7 mouse cellular contexts compared by ENCODE assay signal in genomic region chr11:101252941-101253340, GRCm38 (mm10). TPM values are rescaled to one million over a fixed set of nuclear protein-coding genes. Genes with fewer than 3 reads are reported as not detected.
DNase-seq lines count a peak whose midpoint lies in the region; ATAC-seq and TF ChIP-seq lines count a peak whose summit lies in the region.

No protein-coding gene starts in this region.

- TF ChIP-seq POLR2A in spleen, adult 2 months (IDR thresholded peaks at IDR 0.05; ENCODE audit: low read depth, low read length) = no peak
- TF ChIP-seq POLR2A in olfactory bulb, adult 2 months (IDR thresholded peaks at IDR 0.05; ENCODE audit: insufficient read depth, low read depth, low read length) = no peak

- H3K36me3 ChIP-seq in spleen, adult 2 months (ENCODE audit: control insufficient read depth, insufficient read depth, low read length) = peaks cover 5% of the 10 kb centered on the region
- H3K36me3 ChIP-seq in erythroblast, embryonic 14.5 days (ENCODE audit: control insufficient read depth) = peaks cover 23% of the 10 kb centered on the region
- H3K36me3 ChIP-seq in intestine, embryonic 15.5 days = peaks cover 7% of the 10 kb centered on the region

- DNase-seq in spleen, adult 2 months (ENCODE audit: low read depth in 1 of 2, low spot score in 2 of 2) = no peak
- DNase-seq in spleen, postnatal 14 days (ENCODE audit: low spot score in 2 of 2) = no peak
- no peak for DNase-seq in thymus, postnatal 10 days (ENCODE audit: low spot score in 2 of 2)

- no peak for ATAC-seq in intestine, embryonic 15.5 days
- ATAC-seq in inflammation-experienced regulatory T-cells, adult 6 months = no peak

- peak overlapping the region; percentile 91 for H3K9ac ChIP-seq in intestine, embryonic 15.5 days

- 0 out of 2 replicates have a peak overlapping the region, but pooled peaks have one; percentile 36 for H3K27ac ChIP-seq in spleen, adult 2 months (ENCODE audit: insufficient read depth, low read length)
- H3K27ac ChIP-seq in intestine, embryonic 15.5 days = peak overlapping the region; percentile 95
- peak overlapping the region; percentile 4; the same call in 1 of the 2 replicates for H3K27ac ChIP-seq in olfactory bulb, adult 2 months (ENCODE audit: insufficient read depth, low read depth, low read length)

- 6% methylated on average over 7 of the region's 7 CpGs for WGBS in spleen, adult 2 months
- whole genome bisulfite sequencing in intestine, embryonic 15.5 days = 4% methylated on average over 7 of the region's 7 CpGs
- WGBS in olfactory bulb, adult 2 months = 4% methylated on average over 7 of the region's 7 CpGs

- peak overlapping the region; percentile 86 for H3K4me2 ChIP-seq in intestine, embryonic 15.5 days (replicated peaks)

- no peaks in the 10 kb centered on the region for H3K27me3 ChIP-seq in spleen, adult 2 months (ENCODE audit: control insufficient read depth, insufficient read depth, low read length)
- peaks cover 15% of the 10 kb centered on the region for H3K27me3 ChIP-seq in erythroblast, embryonic 14.5 days (ENCODE audit: control insufficient read depth)
- H3K27me3 ChIP-seq in intestine, embryonic 15.5 days (replicated peaks) = no peaks in the 10 kb centered on the region

- TF ChIP-seq CTCF in spleen, adult 2 months (IDR thresholded peaks at IDR 0.05; ENCODE audit: extremely low read depth, insufficient read depth, insufficient read length, insufficient replicate concordance) = no peak
- TF ChIP-seq CTCF in olfactory bulb, adult 2 months (IDR thresholded peaks at IDR 0.05; ENCODE audit: insufficient read depth, low read depth, low read length) = no peak

- H3K4me1 ChIP-seq in spleen, adult 2 months (ENCODE audit: control insufficient read depth, insufficient read depth, insufficient read length) = peaks cover 3% of the 10 kb centered on the region
- H3K4me1 ChIP-seq in erythroblast, embryonic 14.5 days (ENCODE audit: control insufficient read depth) = peaks cover 53% of the 10 kb centered on the region
- peaks cover 7% of the 10 kb centered on the region for H3K4me1 ChIP-seq in intestine, embryonic 15.5 days (replicated peaks)
- H3K4me1 ChIP-seq in olfactory bulb, adult 2 months (ENCODE audit: control insufficient read depth, insufficient read depth, low read length) = no peaks in the 10 kb centered on the region; the same call in 1 of the 2 replicates

- H3K9me3 ChIP-seq in erythroblast, embryonic 14.5 days (ENCODE audit: control insufficient read depth, low read length) = no peaks in the 10 kb centered on the region
- no peaks in the 10 kb centered on the region for H3K9me3 ChIP-seq in intestine, embryonic 15.5 days

- peak overlapping the region; percentile 85 for H3K4me3 ChIP-seq in spleen, adult 2 months (ENCODE audit: extremely low read depth, insufficient read depth, insufficient read length)
- peak overlapping the region; percentile 70 for H3K4me3 ChIP-seq in erythroblast, embryonic 14.5 days (replicated peaks)
- H3K4me3 ChIP-seq in intestine, embryonic 15.5 days (replicated peaks) = peak overlapping the region; percentile 92
- peak overlapping the region; percentile 96; the same call in 1 of the 2 replicates for H3K4me3 ChIP-seq in olfactory bulb, adult 2 months (ENCODE audit: insufficient read depth, low read depth, low read length)

RNA-seq across cellular contexts. Expression of gene Vps25, which starts 0.6 kb away (rescaled TPM):
- 56.3 and 62.2 TPM in 2 replicates for polyA plus RNA-seq in spleen, adult 2 months (2012; rRNA removed)
- 16.1 and 19.2 TPM in 2 replicates for polyA plus RNA-seq in erythroblast, embryonic 14.5 days (2012)
- 135 and 142 TPM in 2 replicates for polyA plus RNA-seq in intestine, embryonic 15.5 days (2015; fragmentation: Nextera tagmentation; extraction: Ambion mirVana)
- polyA plus RNA-seq in olfactory bulb, adult 2 months (2012; ENCODE audit: insufficient read depth, insufficient read length, low replicate concordance, missing spikeins) = not detected in 2 replicates
- polyA plus RNA-seq in inflammation-experienced regulatory T-cells, adult 6 months (2017; shearing (Covaris generic)) = 100 to 1,000 TPM; 134 to 144 (median 138) TPM

RNA-seq across cellular contexts. Expression of gene Ramp2, which starts 7.1 kb away (rescaled TPM):
- polyA plus RNA-seq in spleen, adult 2 months (2012; rRNA removed) = 47.6 and 59.7 TPM in 2 replicates
- polyA plus RNA-seq in erythroblast, embryonic 14.5 days (2012) = 0.07 and 0.09 TPM in 2 replicates
- polyA plus RNA-seq in intestine, embryonic 15.5 days (2015; fragmentation: Nextera tagmentation; extraction: Ambion mirVana) = 98.5 and 114 TPM in 2 replicates
- not detected in 2 replicates for polyA plus RNA-seq in olfactory bulb, adult 2 months (2012; ENCODE audit: insufficient read depth, insufficient read length, low replicate concordance, missing spikeins)
- polyA plus RNA-seq in inflammation-experienced regulatory T-cells, adult 6 months (2017; shearing (Covaris generic)) = not detected

RNA-seq across cellular contexts. Expression of gene Wnk4, which starts 7.4 kb away (rescaled TPM):
- polyA plus RNA-seq in spleen, adult 2 months (2012; rRNA removed) = 1.9 and 2.2 TPM in 2 replicates
- 14.8 and 19.5 TPM in 2 replicates for polyA plus RNA-seq in erythroblast, embryonic 14.5 days (2012)
- 12.3 and 12.7 TPM in 2 replicates for polyA plus RNA-seq in intestine, embryonic 15.5 days (2015; fragmentation: Nextera tagmentation; extraction: Ambion mirVana)
- polyA plus RNA-seq in olfactory bulb, adult 2 months (2012; ENCODE audit: insufficient read depth, insufficient read length, low replicate concordance, missing spikeins) = not detected in 2 replicates
- 1 to 10 TPM in 1 of 3 experiments, under 1 TPM in 1, not detected in 1; 0.75 to 2.9 TPM for polyA plus RNA-seq in inflammation-experienced regulatory T-cells, adult 6 months (2017; shearing (Covaris generic))

RNA-seq across cellular contexts. Expression of gene Cntd1, which starts 25.9 kb away (rescaled TPM):
- polyA plus RNA-seq in spleen, adult 2 months (2012; rRNA removed) = 0.06 and 0.19 TPM in 2 replicates
- polyA plus RNA-seq in erythroblast, embryonic 14.5 days (2012) = 0.02 TPM in 1 of 2 replicates, not detected in the other
- polyA plus RNA-seq in intestine, embryonic 15.5 days (2015; fragmentation: Nextera tagmentation; extraction: Ambion mirVana) = 0.72 and 1.1 TPM in 2 replicates
- not detected in 2 replicates for polyA plus RNA-seq in olfactory bulb, adult 2 months (2012; ENCODE audit: insufficient read depth, insufficient read length, low replicate concordance, missing spikeins)
- polyA plus RNA-seq in inflammation-experienced regulatory T-cells, adult 6 months (2017; shearing (Covaris generic)) = 1 to 10 TPM in 1 of 3 experiments, under 1 TPM in 2; 0.63 to 1.2 (median 0.71) TPM

RNA-seq across cellular contexts. Expression of gene Coa3, which starts 26.0 kb away (rescaled TPM):
- 148 TPM in 2 replicates for polyA plus RNA-seq in spleen, adult 2 months (2012; rRNA removed)
- 2.2 and 4.5 TPM in 2 replicates for polyA plus RNA-seq in erythroblast, embryonic 14.5 days (2012)
- polyA plus RNA-seq in intestine, embryonic 15.5 days (2015; fragmentation: Nextera tagmentation; extraction: Ambion mirVana) = 250 and 261 TPM in 2 replicates
- not detected in 2 replicates for polyA plus RNA-seq in olfactory bulb, adult 2 months (2012; ENCODE audit: insufficient read depth, insufficient read length, low replicate concordance, missing spikeins)
- polyA plus RNA-seq in inflammation-experienced regulatory T-cells, adult 6 months (2017; shearing (Covaris generic)) = 100 to 1,000 TPM; 129 to 132 (median 131) TPM

Comparison
In these comparisons a context has a peak if more than half of its experiments do, and no peak if none do; other contexts are left out.
1. H3K27ac ChIP-seq: peak in every context shown above with its lines; median percentile 95 in intestine, embryonic 15.5 days; 36 in spleen, adult 2 months; 4 in olfactory bulb, adult 2 months.
2. RNA of gene Ramp2, which starts 7.1 kb away (polyA plus RNA-seq): 98.5 to 114 TPM in intestine, embryonic 15.5 days and 47.6 to 59.7 TPM in spleen, adult 2 months; 0.07 to 0.09 TPM in erythroblast, embryonic 14.5 days, not detected in olfactory bulb, adult 2 months and not detected in inflammation-experienced regulatory T-cells, adult 6 months; every median in the first group is over 10 times any median in the second.
3. Peak in every context shown above with its lines, with median percentiles within 50 percentile points of each other: H3K4me3 ChIP-seq.